Mouse (Mus musculus): ENCODE measurements around the gene Snrpe. TPM values are rescaled to one million over a fixed set of nuclear protein-coding genes. Genes with fewer than 3 reads are reported as not detected.

Snrpe gene
- polyA plus RNA-seq, 1 experiment from 2014 or later = 699 TPM

- Histone ChIP-seq H3K4me1 (peaks cover 9% of the 10 kb centered on the region), H3K27me3 (no peaks in the 10 kb centered on the region), H3K4me2 (no peak overlapping the region), H3K9me3 (replicated peaks) (no peaks in the 10 kb centered on the region), H3K27ac (no peak overlapping the region), H3K4me3 (replicated peaks) (no peak overlapping the region), H3K9ac (no peak overlapping the region), H3K36me3 (peaks cover 42% of the 10 kb centered on the region)
- ATAC-seq (replicated peaks; ENCODE audit: low FRiP score) = no peak
- 74% methylated on average over 3 of the region's 3 CpGs for WGBS
These were observed 3.7 kb upstream of the Snrpe start for GRCm38 (mm10) chr1:133613817-133614216.

- Histone ChIP-seq H3K27ac (no peak overlapping the region), H3K4me3 (replicated peaks) (no peak overlapping the region), H3K4me1 (peaks cover 15% of the 10 kb centered on the region), H3K27me3 (no peaks in the 10 kb centered on the region), H3K4me2 (no peak overlapping the region), H3K9me3 (replicated peaks) (no peaks in the 10 kb centered on the region), H3K9ac (no peak overlapping the region), H3K36me3 (peaks cover 42% of the 10 kb centered on the region)
- no peak for ATAC-seq (replicated peaks; ENCODE audit: low FRiP score)
- WGBS = 57% methylated on average over 1 of the region's 1 CpGs
These were observed 1.3 kb upstream of the Snrpe start for GRCm38 (mm10) chr1:133611436-133611835.

- Histone ChIP-seq H3K36me3 (peaks cover 49% of the 10 kb centered on the region), H3K9me3 (replicated peaks) (no peaks in the 10 kb centered on the region), H3K27me3 (no peaks in the 10 kb centered on the region), H3K4me2 (peak overlapping the region; percentile 35), H3K4me1 (peaks cover 15% of the 10 kb centered on the region), H3K9ac (no peak overlapping the region), H3K27ac (peak overlapping the region; percentile 29), H3K4me3 (replicated peaks) (peak overlapping the region; percentile 80)
- WGBS = 52% methylated on average over 6 of the region's 6 CpGs
- no peak; the same call in none of the 2 replicates for ATAC-seq (replicated peaks; ENCODE audit: low FRiP score)
These were observed 510 bp upstream of the Snrpe start for GRCm38 (mm10) chr1:133610601-133611000.

GRCm38 (mm10) chr1:133603174-133603573, 6.9 kb downstream of the Snrpe start:
- H3K9me3 ChIP-seq (replicated peaks) = no peaks in the 10 kb centered on the region
- ATAC-seq (replicated peaks; ENCODE audit: low FRiP score) = no peak
- no peaks in the 10 kb centered on the region for H3K27me3 ChIP-seq
- H3K4me3 ChIP-seq (replicated peaks) = no peak overlapping the region
- H3K4me1 ChIP-seq = peaks cover 2% of the 10 kb centered on the region; the same call in 1 of the 2 replicates
- H3K9ac ChIP-seq = no peak overlapping the region
- H3K36me3 ChIP-seq = peaks cover 81% of the 10 kb centered on the region
- H3K4me2 ChIP-seq = no peak overlapping the region
- 92% methylated on average over 4 of the region's 4 CpGs for WGBS
- no peak overlapping the region for H3K27ac ChIP-seq

GRCm38 (mm10) chr1:133596298-133597007, 13.6 kb downstream of the Snrpe start:
- Histone ChIP-seq H3K9ac (no peak overlapping the region), H3K9me3 (replicated peaks) (no peaks in the 10 kb centered on the region), H3K36me3 (peaks cover 14% of the 10 kb centered on the region), H3K4me2 (no peak overlapping the region), H3K4me3 (replicated peaks) (no peak overlapping the region), H3K27ac (no peak overlapping the region), H3K27me3 (no peaks in the 10 kb centered on the region), H3K4me1 (no peaks in the 10 kb centered on the region)
- 17% methylated on average over 4 of the region's 4 CpGs for WGBS
- ATAC-seq (replicated peaks; ENCODE audit: low FRiP score) = no peak

GRCm38 (mm10) chr1:133585995-133586537, 24.0 kb downstream of the Snrpe start:
- WGBS = 68% methylated on average over 6 of the region's 6 CpGs
- Histone ChIP-seq H3K9ac (no peak overlapping the region), H3K4me2 (no peak overlapping the region), H3K36me3 (no peaks in the 10 kb centered on the region), H3K9me3 (replicated peaks) (no peaks in the 10 kb centered on the region), H3K4me3 (replicated peaks) (no peak overlapping the region), H3K27ac (no peak overlapping the region), H3K27me3 (no peaks in the 10 kb centered on the region), H3K4me1 (no peaks in the 10 kb centered on the region)
- ATAC-seq (replicated peaks; ENCODE audit: low FRiP score) = no peak

GRCm38 (mm10) chr1:133571293-133571692, 38.8 kb downstream of the Snrpe start:
- no peak for ATAC-seq (replicated peaks; ENCODE audit: low FRiP score)
- 58% methylated on average over 11 of the region's 11 CpGs for WGBS
- H3K9me3 ChIP-seq (replicated peaks) = peaks cover 2% of the 10 kb centered on the region
- H3K9ac ChIP-seq = no peak overlapping the region
- H3K27ac ChIP-seq = no peak overlapping the region
- no peak overlapping the region for H3K4me3 ChIP-seq (replicated peaks)
- no peaks in the 10 kb centered on the region for H3K27me3 ChIP-seq
- H3K36me3 ChIP-seq = no peaks in the 10 kb centered on the region
- H3K4me2 ChIP-seq = no peak overlapping the region
- H3K4me1 ChIP-seq = no peaks in the 10 kb centered on the region

Other genes with a start within 250 kb of the Snrpe start
- gene Etnk2, start 246.7 kb downstream of the Snrpe start, polyA plus RNA-seq (2015; fragmentation: Nextera tagmentation; extraction: Ambion mirVana) = 3.3 and 4.0 TPM in 2 replicates
- gene Sox13, start 185.9 kb downstream of the Snrpe start, polyA plus RNA-seq (2015; fragmentation: Nextera tagmentation; extraction: Ambion mirVana) = 15.0 and 16.2 TPM in 2 replicates
- gene Zbed6, start 50.6 kb upstream of the Snrpe start, polyA plus RNA-seq (2015; fragmentation: Nextera tagmentation; extraction: Ambion mirVana) = not detected in 2 replicates
- 5.1 and 5.3 TPM in 2 replicates for gene Gm38394, start 51.0 kb upstream of the Snrpe start, polyA plus RNA-seq (2015; fragmentation: Nextera tagmentation; extraction: Ambion mirVana)
- 0.66 and 0.81 TPM in 2 replicates for gene Lax1, start 79.8 kb upstream of the Snrpe start, polyA plus RNA-seq (2015; fragmentation: Nextera tagmentation; extraction: Ambion mirVana)
- gene Atp2b4, start 190.8 kb upstream of the Snrpe start, polyA plus RNA-seq (2015; fragmentation: Nextera tagmentation; extraction: Ambion mirVana) = 7.2 and 8.5 TPM in 2 replicates